Mouse (Mus musculus): ENCODE measurements around the gene Hist2h3b. TPM values are rescaled to one million over a fixed set of nuclear protein-coding genes. Genes with fewer than 3 reads are reported as not detected.

Hist2h3b gene
- polyA plus RNA-seq (2012; rRNA removed; ENCODE audit: low replicate concordance) = 67.4 and 121 TPM in 2 replicates

GRCm38 (mm10) chr3:96268051-96268775, at the start of gene Hist2h3b:
Hist2h3b (plus strand) TSS chr3:96268654.

GRCm38 (mm10) chr3:96219661-96220130, 48.8 kb upstream of the Hist2h3b start, which contains the start of the genes Bola1 and Hist2h2ab:
Bola1 (minus strand) TSS chr3:96219709.
Hist2h2ab (plus strand) TSS chr3:96219865.

DNA sequence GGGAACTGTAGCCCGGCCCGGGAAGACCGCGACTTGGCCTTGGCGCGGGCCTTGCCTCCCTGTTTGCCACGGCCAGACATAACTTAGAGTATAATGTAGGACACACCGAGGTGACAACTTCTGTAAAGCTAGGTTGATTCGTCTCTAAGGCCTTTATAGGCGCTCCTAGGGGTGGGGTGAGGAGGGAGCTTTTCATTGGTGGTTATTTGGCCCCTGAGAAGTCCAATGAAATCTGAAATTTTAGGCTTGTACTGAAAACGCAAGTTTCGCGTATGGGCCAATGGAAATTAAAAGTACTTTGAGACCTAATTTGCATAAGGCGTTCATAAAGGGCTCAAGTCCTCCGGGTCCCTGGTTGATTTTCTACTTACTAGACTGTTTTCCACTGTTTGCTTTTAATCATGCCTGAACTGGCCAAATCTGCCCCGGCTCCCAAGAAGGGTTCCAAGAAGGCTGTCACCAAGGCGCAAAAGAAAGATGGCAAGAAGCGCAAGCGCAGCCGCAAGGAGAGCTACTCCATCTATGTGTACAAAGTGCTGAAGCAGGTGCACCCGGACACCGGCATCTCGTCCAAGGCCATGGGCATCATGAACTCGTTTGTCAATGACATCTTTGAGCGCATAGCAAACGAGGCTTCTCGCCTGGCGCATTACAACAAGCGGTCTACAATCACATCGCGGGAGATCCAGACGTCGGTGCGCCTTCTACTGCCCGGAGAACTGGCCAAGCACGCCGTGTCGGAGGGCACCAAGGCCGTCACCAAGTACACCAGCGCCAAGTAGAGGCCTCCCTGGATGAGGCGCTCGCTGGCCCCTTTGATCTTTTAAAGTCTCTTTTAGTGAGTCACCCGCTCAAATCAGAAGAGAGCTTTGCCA, 47.5 kb upstream of the Hist2h3b start, which contains the start of the genes Hist2h2ac and Hist2h2be:
Hist2h2ac (minus strand) TSS at position 116 of the 875 bp plus-strand sequence.
Hist2h2be (plus strand) TSS at position 355 of the 875 bp plus-strand sequence.

GRCm38 (mm10) chr3:96238954-96239793, 29.3 kb upstream of the Hist2h3b start, which contains the start of gene Hist2h3c2:
Hist2h3c2 (minus strand) TSS chr3:96239127.

GRCm38 (mm10) chr3:96239949-96240798, 28.3 kb upstream of the Hist2h3b start, which contains the start of gene Hist2h2aa2:
Hist2h2aa2 (minus strand) TSS chr3:96240276.

GRCm38 (mm10) chr3:96245003-96245886, 23.2 kb upstream of the Hist2h3b start, which contains the start of gene Hist2h2aa1:
Hist2h2aa1 (plus strand) TSS chr3:96245497.

DNA sequence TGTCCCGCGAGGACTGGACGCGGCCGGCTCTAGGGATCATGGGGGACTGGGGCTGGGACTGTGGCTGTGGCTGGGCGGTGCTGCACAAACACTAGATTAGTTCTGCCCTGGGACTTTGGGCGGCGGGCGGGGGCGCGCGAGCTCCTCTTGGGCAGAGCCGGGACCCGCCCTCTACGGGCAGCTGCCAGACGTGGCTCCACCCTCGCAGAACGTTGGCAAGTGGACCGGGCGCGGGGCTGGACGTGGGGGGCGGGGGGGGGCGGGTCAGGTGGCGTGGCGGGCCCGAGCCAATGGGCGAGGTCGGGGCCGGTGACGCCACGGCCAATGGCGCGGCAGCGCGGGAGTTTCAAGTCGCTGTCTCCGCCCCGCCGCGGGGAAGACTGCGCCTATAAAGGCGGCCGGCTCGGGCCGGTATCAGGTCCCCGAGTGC, 22.0 kb upstream of the Hist2h3b start, which contains the start of gene Hist2h3c1:
Hist2h3c1 (plus strand) TSS at position 259 of the 430 bp plus-strand sequence.

DNA sequence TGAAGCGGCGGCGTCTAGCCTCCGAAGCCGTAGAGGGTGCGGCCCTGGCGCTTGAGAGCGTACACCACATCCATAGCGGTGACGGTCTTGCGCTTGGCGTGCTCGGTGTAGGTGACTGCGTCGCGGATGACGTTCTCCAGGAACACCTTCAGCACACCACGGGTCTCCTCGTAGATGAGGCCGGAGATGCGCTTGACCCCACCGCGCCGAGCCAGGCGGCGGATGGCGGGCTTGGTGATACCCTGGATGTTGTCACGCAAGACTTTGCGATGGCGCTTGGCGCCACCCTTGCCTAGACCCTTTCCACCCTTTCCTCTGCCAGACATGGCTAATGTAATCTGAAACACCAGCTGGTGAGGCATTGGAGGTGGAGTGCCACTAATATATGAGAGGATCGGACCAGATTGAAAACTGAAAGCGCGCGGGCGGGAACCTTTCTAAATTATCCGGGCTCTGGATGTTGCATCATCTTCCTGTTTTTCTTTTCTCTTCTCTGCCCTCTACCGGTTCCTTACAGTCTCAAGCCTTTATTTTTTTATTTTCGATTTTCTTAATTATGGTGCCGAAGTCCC, 5.4 kb upstream of the Hist2h3b start, which contains the start of gene Hist2h4:
Hist2h4 (minus strand) TSS at position 333 of the 572 bp plus-strand sequence.

DNA sequence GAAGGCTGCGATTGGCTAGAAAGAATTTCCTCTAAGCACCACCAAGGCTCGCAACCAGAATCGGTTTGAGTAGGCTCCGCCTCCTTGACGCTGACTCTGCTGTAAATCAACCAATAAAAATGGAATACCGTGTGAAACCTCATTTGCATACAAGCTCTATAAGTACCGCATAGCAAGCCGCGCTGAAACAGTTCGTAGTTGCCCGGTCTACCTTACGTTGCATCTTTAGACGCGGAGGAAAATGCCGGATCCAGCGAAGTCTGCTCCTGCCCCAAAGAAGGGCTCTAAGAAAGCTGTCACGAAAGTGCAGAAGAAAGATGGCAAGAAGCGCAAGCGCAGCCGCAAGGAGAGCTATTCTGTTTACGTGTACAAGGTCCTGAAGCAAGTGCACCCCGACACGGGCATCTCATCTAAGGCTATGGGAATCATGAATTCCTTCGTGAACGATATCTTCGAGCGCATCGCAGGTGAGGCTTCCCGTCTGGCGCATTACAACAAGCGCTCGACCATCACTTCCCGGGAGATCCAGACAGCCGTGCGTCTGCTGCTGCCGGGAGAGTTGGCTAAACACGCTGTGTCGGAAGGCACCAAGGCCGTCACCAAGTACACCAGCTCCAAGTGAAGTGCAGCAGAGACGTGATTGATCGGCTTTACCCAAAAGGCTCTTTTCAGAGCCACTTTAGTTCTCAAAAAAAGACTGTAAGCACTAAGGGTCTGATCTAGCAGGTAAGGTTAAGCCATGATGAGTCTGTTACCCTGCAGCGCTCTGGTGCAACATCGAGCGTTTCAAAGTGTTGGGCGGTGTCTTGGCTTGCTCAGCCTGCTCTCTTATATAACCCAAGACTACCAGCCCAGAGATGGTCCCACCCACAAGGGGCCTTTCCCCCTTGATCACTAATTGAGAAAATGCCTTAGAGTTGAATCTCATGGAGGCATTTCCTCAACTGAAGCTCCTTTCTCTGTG, 1.3 kb downstream of the Hist2h3b start, which contains the start of gene Hist2h2bb:
Hist2h2bb (plus strand) TSS at position 242 of the 964 bp plus-strand sequence.

DNA sequence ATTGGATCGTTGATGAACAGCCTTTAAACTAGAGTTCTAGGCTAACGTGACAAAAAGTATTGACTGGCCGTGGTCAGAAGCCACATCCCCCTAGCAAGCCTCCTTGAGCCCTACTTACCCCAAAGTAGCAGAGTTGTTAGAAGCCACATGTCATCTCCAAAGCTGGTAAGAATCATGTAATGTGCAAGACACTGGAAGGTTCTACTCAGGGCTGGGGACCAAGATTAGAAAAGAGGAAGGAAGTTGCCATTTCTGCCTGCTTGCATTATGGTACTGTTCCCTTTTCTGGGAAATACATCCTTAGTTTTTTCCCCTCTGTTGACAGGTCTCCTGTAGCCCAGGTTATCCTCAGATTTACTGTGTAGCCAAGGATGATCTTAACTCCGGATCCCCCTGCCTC, 25.3 kb downstream of the Hist2h3b start, which contains the start of gene Fcgr1:
Fcgr1 (minus strand) TSS at position 183 of the 400 bp plus-strand sequence.

Other genes starting within 250 kb of the Hist2h3b start
- gene Vps45, start 210.2 kb upstream of the Hist2h3b start, polyA plus RNA-seq (2012; rRNA removed; ENCODE audit: low replicate concordance) = 3.6 and 4.1 TPM in 2 replicates
- 7.5 and 20.3 TPM in 2 replicates for gene Otud7b, start 164.1 kb upstream of the Hist2h3b start, polyA plus RNA-seq (2012; rRNA removed; ENCODE audit: low replicate concordance)
- 2.7 and 32.2 TPM in 2 replicates for gene Mtmr11, start 106.7 kb upstream of the Hist2h3b start, polyA plus RNA-seq (2012; rRNA removed; ENCODE audit: low replicate concordance)
- gene Sf3b4, start 96.3 kb upstream of the Hist2h3b start, polyA plus RNA-seq (2012; rRNA removed; ENCODE audit: low replicate concordance) = 79.0 and 100 TPM in 2 replicates
- gene Sv2a, start 87.5 kb upstream of the Hist2h3b start, polyA plus RNA-seq (2012; rRNA removed; ENCODE audit: low replicate concordance) = 0.68 and 1.5 TPM in 2 replicates
- gene Bola1, start 48.9 kb upstream of the Hist2h3b start, polyA plus RNA-seq (2012; rRNA removed; ENCODE audit: low replicate concordance) = 60.0 and 61.3 TPM in 2 replicates
- gene Hist2h2ab, start 48.8 kb upstream of the Hist2h3b start, polyA plus RNA-seq (2012; rRNA removed; ENCODE audit: low replicate concordance) = 3.2 and 7.6 TPM in 2 replicates
- gene Hist2h2ac, start 47.8 kb upstream of the Hist2h3b start, polyA plus RNA-seq (2012; rRNA removed; ENCODE audit: low replicate concordance) = 10.9 and 30.0 TPM in 2 replicates
- gene Hist2h2be, start 47.5 kb upstream of the Hist2h3b start, polyA plus RNA-seq (2012; rRNA removed; ENCODE audit: low replicate concordance) = 0.78 and 2.3 TPM in 2 replicates
- 85.3 and 136 TPM in 2 replicates for gene Hist2h3c2, start 29.5 kb upstream of the Hist2h3b start, polyA plus RNA-seq (2012; rRNA removed; ENCODE audit: low replicate concordance)
- gene Hist2h2aa2, start 28.4 kb upstream of the Hist2h3b start, polyA plus RNA-seq (2012; rRNA removed; ENCODE audit: low replicate concordance) = 228 and 312 TPM in 2 replicates
- 143 and 423 TPM in 2 replicates for gene Hist2h2aa1, start 23.2 kb upstream of the Hist2h3b start, polyA plus RNA-seq (2012; rRNA removed; ENCODE audit: low replicate concordance)
- gene Hist2h3c1, start 22.0 kb upstream of the Hist2h3b start, polyA plus RNA-seq (2012; rRNA removed; ENCODE audit: low replicate concordance) = not detected in 2 replicates
- gene Hist2h4, start 5.3 kb upstream of the Hist2h3b start, polyA plus RNA-seq (2012; rRNA removed; ENCODE audit: low replicate concordance) = 4.0 and 4.7 TPM in 2 replicates
- gene Hist2h2bb, start 1.1 kb downstream of the Hist2h3b start, polyA plus RNA-seq (2012; rRNA removed; ENCODE audit: low replicate concordance) = 3.7 and 9.2 TPM in 2 replicates
- gene Fcgr1, start 25.3 kb downstream of the Hist2h3b start, polyA plus RNA-seq (2012; rRNA removed; ENCODE audit: low replicate concordance) = 0.86 and 1.4 TPM in 2 replicates
- gene BC107364, start 183.7 kb downstream of the Hist2h3b start, polyA plus RNA-seq (2012; rRNA removed; ENCODE audit: low replicate concordance) = not detected in 2 replicates